Mouse (Mus musculus): ENCODE data around the gene Errfi1.

Errfi1 gene

DNA sequence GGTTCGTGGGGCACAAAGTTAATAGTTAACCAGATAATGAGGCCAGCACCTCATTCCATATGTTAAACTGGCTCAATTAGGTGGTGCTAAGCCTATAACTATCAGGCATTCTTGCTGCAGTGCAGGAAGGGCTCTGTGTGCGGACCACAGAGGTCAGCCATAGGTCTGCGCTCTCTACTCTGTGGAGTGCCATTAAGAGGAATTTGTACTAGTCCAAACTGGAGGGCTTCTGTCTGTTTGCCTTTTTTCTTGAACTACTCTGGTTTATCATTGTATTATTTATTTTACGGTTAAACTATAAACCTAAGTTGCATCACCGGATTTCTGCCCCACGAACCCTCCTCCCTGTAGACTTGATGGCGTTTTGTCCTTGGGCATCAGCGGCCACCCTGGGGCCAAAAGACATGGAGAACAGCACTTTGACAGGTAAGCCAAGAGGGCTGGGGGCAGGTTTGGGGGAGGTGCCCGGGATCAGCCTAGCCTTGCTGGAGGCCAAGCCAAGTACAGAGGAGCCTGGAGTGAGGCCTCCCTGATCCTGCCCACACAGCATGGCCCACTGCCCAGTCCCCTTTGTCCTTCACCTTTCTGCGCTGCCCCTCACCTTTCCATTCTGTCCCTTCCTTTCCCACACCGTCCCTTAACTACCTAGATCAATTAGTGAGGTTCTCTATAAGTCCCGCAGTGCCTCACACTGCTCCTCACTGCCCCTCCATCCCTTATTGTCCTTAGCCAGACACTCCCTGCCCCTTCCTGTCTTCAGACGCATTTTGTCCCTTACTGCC is at the start of gene Errfi1:
Errfi1 (plus strand) TSS at position 240 of the 782 bp plus-strand sequence.
- in situ Hi-C loops (cut with MboI), result no loop called here

DNA sequence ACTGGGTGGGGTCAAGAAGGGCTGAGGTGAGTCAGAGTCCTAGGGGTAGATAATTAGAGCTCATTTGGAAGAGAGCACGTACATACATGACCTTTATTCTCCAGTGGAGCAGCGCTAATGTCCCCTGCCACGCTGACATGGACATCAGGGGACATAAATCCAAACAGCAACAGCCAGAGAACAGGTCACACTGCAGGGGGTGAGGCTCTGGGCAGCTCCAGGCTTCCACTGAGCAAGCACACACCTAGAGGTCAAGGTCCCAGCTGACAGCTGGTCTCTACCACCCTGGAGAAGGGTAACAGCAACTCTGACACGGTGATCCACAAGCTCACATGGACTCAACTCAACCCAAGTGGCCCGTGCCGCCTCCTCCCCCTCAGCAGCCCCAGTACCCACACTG is 49.5 kb upstream of the Errfi1 start:
- in situ Hi-C loops (cut with MboI), result no loop called here

DNA sequence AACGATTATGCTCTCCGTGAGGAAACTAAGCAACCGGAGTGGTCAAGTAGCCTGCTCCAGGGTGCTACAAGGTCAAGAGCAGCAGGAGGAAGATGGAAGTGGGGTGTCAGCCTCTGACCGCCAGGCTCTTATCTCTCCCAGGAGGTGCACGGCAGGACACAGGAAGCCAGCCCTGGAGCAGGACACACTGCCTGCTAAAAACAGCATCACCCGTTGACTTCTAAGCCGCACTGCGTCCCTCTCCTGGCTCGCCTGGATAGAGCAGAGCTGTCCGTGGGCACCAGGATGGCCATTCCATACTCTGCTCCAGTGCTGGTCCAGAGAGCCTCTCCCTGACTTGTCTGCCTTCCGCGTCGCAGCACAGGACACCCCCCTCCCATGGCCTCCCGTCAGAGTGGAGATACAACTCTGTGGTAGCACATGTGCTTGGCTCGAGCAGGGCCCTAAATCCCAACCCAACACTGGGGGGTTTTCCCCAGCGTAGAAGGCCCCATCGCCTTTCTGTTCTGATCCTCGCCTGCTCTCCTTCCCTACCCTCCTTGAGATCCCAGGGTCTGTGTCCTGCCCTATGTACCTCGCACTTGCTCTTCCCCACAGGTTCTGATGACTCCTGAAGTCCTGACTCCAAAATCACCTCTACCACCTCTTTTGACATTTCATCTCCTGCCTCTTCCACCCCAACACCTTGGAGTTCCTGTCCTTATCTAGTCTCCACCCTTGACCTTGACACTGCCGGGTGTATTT is 45.8 kb upstream of the Errfi1 start:
- in situ Hi-C loops (cut with MboI), result no loop called here

DNA sequence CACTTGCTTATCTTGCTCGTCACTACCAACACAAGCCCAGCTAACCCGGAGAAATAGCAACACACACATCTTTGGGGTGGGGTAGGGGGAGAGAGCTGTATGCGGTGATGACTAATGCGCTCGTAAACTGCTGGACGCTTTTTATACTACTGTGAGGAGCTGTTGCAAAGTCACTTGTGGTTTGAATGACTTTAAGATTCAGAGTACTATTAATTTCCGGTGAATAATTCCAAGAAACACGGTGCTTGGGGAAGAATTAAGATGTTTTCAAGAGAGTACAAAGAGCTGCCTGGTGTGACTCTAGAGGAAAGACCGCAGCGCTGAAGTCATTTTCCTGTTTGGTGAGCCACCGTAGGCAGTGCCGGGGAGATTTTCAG is 45.3 kb upstream of the Errfi1 start:
- in situ Hi-C loops (cut with MboI), result no loop called here

DNA sequence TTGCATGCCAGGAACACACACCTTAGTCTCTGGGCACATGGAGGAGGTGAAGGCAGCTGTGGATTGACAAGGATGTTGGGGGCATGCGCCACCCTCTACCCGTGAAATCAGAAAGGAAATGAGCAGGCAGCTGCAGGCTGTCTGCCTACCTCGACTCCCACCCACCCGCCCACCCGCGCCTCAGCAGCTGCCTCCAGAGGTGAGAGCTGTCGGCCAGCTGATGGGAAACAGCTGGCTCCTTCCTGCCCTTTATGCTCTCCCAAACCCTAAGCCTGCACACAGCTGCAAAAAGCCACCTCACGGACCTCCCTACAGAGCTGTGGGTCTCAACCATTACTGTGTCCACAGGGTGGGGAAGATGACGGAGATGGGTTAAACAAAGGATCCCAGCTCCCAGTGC is 44.4 kb upstream of the Errfi1 start:
- in situ Hi-C loops (cut with MboI), result no loop called here

DNA sequence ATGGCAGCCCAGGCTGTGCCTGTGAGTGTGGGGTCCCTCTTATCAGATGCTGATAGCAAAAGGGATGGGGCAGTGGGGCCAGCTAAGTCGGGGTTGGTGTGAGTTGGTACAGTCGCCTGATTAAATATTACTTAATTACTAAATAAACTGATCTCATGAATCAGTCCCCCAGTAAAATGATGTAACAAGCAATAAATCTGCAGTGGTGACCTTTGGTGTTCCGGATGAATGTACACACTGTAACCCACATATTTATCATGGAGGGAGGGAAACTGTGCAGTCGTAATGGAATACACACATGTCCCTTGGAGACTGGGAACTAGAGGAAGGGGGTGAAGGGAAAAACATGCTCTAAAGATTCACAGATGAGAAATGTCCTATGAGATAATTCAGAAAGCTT is 38.6 kb upstream of the Errfi1 start:
- in situ Hi-C loops (cut with MboI), result no loop called here

DNA sequence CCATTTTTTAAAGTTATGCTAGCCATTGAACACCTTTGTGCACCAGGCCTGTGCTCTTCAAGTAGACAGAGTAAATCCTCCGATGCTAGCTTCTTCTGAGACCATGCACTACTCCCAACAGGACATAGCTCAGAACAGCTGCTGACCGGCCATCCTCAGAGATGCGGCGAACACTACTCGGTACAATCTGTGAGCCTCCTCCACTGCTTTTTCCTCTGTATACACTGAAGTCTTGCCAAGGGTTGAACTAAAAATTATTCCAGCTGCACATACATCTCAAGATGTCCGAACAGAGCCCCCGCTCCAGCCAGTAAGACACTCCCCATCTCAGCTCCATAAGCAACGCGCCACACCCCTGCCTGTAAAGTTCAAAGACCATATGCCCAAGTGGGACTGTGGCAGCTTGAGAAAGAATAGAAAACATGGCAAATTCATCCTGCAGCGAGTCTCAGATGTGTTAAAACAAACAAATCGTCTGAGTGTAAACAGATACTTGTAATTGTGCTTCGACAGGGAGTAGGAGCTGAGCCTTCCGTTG is 37.2 kb upstream of the Errfi1 start:
- in situ Hi-C loops (cut with MboI), result no loop called here

DNA sequence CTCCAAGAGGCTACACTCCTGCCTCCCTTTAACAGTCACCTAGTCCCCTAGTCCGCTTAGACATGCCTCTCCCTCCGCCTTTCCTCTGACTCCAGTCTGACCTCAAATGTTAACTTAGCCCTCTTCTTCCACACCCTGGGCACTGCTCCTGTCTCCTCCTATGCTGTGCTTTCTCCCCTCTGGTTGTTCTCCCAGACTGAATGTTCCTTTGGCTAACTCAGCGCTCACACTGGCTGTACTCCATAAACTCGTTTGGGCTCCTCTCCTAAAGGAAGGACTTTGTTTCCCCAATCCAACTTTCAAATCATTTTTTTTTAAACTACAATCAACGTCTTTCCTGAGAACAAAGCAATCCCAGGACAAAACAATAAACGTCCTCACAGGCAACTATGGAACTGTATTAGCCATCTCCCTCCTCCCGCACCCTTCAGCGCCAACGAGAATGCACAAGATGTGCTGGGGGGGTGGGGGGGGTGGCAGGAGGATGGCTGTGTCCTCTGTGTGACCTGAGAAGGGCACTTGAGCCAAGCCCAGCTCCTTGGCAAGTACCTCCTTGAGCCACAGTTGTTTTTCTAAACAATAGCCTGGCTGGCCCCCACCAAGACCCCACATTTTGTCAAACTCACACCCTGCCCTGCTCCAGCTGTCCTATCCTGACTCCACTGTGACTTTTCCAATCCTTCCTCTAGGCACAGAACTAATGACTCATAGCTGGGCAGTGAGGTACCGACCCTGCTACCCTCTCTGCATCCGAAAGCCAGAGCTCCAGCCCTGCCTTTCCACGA is 34.4 kb upstream of the Errfi1 start:
- in situ Hi-C loops (cut with MboI), result no loop called here

DNA sequence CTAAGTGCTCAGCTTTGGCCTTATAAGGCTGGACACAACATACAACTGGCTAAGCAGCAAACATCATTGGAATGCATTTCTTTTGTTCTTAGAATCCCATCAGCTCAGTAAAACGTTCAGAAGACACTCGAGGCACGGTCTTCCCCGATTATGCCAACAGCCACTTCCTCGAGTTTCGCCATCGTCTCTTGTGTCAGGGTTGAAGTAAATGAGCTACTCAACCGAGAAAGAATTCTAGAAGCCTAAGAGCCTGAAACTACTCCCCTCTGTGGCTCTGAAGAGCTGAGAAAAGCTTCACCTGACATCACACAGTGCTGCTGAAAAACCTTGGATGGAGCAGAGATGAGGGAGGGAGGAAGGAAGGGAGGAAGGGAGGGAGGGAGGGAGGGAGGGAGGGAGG is 32.3 kb upstream of the Errfi1 start:
- in situ Hi-C loops (cut with MboI), result no loop called here

DNA sequence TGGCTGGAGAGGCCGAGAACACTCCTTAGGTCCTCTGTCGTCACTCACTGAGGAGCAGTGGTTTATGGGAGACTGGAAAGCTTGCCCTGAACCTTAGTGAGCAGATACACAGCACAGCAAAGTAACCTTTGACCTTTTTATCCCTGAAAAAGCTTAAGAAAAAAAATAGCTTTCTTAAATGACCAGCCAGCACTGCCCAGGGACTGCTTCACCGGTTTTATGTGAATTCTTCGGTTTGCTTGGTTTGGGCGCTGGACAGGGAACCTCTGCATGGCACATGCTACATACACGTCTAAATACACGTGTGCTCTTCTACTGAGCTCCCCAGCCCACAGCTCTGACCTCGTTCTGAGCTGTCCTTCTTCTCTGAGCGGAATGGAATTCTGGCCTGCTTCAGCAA is 31.1 kb upstream of the Errfi1 start:
- in situ Hi-C loops (cut with MboI), result no loop called here

DNA sequence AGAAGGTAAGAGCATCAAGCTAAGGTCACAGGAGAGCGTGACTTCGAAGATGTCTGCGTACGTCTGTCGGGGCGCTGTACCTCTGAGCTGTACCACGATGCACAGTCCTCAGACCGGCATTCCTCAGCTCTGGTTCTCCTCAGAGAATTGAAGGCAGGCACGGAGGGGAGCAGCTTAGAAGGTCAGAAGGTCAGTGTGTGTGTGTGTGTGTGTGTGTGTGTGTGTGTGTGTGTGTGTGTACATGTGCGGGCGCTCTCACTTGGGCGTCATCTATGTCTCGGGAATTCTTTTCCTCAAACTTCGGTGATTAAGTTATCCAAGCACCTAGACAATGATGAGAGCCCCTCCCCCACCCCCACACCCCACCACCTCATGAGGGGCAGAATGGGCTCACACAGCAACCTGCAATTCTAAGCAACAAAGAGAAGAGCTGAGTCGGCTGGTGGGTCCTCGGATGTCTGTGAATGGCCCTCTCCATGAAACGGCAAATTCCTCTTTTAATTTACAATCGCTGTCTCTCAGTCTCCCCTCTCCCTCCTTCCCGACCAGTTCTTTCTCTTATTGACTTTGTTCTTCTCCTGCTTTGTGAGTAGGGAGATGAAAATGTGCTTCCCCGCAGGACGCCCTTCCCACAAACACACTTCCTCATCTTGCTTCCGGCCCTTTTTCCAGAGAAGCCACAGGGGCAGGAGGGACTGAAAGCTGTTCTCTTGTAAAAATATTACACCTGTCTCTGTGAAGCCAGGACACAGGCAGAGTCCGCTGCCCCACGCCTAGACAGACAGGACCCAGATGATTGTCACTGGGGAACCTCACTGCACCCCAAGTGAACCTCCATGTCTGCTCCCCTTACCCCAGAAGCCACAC is 29.9 kb upstream of the Errfi1 start:
- in situ Hi-C loops (cut with MboI), result no loop called here

DNA sequence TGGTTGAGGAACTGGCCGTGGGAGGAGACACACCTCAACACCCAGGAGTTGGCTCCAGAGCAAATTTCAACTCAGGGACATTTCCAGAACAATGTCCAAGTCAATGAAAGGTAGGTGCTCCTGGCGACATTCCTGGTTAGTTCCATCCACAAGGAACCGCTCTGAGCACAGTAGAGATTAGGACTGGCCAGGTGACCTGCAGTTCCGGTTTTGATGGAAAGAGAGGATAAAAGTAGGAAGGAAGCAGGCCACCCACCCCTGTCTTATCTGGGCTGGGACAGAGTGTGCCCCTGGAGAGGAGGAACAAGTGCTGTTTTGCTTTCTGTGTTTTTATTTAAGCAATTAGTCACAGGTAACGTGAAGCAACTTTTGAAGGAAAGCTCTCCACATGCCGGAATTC is 28.8 kb upstream of the Errfi1 start:
- in situ Hi-C loops (cut with MboI), result no loop called here

DNA sequence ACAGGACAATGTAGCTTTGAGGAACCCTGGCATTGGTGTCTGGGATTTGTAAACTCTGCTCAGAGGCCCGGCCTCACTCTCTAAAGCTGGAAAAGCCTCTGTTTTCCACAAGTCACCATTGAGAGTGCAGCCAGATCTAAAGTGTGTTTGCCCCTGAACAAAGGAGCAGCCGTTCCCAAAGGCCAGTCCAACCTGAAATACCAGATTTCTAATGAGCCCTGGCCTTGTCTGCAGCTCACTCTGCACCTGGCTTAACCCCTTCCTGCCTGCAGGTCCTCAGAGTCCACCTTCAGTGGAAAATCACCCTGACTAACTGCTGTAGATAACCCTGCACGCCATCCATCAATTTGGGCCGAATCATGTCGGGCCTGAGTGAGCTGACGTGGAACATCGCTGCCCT is 28.2 kb upstream of the Errfi1 start:
- in situ Hi-C loops (cut with MboI), result no loop called here

DNA sequence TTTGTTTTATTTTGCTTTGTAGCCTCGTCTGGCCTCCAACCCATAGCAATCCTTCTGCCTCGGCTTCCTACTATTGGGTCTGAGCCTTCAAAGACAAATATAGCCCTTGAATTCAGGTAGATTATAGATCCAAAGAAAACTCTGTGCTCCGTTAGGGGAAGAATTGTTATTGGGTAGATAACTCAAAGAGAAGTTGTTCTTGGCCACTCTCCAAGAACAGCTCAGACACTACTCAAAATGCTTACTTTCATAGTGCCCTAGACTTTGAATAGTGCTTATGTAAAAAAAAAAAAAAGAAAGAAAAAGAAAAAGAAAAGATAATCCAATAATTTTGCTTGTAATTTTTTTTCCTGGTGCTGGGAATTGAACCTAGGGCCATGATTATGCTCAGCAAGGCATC is 22.4 kb upstream of the Errfi1 start:
- in situ Hi-C loops (cut with MboI), result no loop called here

DNA sequence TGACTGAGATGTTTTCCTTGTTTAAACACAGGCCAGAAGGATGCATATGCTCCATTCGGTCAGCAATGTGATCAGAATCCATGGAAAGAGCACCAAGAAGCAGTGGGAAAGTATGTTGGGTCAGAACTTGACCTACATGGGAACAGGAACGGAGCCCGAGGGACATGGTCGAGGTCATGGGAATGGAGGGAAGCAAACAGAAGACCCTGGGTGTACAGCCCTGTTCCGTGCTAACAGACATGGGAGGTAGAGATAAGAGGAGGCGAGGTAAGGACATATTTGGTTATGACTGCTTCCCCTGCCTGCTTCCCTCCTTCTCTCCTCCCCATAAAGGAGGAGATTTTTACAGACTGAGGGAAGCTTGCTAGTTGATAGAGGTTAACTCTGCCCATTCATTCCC is 21.8 kb upstream of the Errfi1 start:
- in situ Hi-C loops (cut with MboI), result no loop called here

DNA sequence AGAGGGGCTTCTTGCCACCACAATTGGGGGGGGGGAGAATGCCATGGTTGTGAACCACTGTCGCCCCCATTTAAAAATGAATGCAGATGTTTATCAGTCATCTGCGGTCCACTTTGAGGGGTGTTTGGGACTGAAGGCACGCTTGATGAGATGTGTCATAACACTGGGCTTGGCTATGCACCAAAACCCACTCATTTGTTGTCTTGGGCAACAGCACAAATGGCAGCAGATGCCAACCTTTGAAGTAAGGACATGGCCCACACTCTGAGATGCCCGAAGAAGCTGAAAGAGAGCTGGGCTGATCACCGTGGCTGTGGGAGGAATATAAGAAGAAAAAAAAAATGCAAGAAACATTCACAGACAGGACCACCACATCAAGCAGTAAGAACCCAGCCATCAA is 18.6 kb upstream of the Errfi1 start:
- in situ Hi-C loops (cut with MboI), result no loop called here

DNA sequence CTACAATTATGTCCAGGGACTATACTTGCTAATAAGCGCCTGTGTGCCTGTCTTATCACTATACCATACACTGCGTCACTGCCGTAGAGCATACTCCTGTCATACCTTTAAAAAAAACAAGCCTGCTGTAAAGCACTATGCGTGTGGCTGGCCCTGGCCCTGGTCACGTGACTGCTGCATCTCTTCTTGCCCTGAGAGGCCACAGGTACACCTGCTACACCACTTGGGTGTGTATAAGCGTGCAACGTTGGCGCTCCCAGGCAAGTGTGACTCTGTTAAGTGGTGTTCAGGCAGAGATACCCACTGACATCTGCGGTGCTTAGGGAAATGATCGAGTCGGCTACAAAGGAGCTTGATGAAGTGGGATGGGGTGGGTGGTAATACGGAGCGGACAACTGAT is 17.5 kb upstream of the Errfi1 start:
- in situ Hi-C loops (cut with MboI), result no loop called here

DNA sequence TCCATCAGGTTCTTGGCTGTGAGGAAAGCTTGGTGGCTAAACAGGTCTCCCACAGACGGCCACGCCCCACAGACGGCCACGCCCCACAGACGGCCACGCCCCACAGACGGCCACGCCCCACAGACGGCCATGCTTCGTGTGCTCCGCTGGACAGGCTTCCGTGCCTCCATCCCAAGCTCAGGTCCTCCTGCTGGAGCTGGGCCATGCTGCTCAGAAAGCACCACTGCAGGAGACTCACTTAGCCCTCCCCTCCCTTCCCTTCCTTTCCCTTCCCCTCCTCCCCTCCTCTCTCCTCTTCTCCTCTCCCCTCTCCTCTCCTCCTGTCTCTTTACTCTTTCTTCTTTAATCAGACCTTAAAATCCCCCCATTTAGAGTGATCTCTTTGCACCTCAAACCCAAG is 16.8 kb upstream of the Errfi1 start:
- in situ Hi-C loops (cut with MboI), result no loop called here

DNA sequence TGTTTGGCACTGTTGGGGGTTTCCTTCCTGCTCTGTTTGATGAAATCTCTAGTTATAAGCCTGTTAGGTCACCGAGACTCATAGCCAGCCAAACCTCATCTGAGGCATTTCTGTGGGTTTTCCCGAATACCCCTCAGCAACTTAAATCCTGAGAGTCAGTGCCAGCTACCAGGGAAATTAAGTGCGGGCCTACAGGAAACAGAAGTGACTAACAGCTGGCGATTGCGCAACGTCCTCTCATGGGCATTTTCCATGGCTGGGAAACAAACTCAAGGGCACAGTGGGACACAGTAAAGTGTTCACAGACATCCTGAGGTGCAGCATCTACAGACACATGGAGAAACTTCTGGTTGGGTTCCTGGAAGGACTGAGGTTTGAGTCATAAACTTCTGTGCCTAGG is 16.3 kb upstream of the Errfi1 start:
- in situ Hi-C loops (cut with MboI), result no loop called here

DNA sequence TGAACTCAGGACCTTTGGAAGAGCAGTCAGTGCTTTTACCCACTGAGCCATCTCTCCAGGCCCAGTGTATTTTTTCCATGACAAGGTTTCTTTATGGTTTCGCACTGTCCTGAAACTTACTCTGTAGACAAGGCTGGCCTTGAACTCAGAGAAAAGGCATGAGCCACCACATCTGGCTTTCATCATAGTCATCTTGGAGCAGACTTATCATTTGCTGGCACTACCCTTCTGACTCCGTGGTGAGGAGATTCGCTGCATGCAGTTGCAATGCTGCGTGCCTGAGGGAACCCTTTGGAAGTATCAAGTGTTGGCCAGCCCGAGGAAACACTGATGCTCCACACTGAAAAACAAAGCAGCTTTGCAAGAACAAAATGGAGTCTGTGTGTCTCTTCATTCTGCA is 11.7 kb upstream of the Errfi1 start:
- in situ Hi-C loops (cut with MboI), result no loop called here

DNA sequence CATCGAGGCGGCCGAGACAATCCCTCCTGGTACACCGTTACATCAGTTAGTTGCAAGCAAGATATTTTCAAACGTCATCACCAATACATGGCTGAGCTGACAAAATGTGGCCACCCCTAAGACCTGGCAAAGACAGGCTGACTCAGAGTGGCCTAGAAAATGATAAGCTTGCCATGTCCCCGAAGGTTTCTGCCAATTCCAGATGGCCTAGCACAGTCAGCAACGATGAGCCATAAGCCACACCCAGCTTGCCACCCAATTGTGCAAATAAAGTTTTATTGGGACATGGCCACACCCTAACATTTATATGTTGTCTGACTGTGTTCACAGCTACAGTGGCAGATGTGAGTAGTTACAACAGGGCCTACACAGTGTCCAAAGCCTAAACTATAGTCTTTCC is 10.5 kb upstream of the Errfi1 start:
- in situ Hi-C loops (cut with MboI), result no loop called here

DNA sequence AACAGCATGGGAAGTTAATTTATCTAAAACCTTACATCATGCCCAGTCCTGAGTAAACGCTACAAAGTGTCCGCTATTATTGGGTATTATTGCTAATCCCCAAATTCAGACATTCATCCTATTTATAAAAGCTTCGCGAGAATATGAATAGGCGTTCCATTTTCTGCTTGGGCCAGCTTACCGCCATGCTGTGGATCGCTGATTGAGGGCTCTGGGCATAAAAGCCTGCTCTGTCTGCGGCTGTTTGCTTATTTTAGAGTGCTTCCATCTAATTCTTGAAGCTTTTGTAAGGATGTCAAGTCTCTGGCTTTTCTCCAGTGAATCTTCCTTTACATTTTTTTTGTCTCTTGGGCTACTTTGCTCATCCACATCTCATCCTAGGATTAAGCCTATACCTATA is 7.4 kb upstream of the Errfi1 start:
- in situ Hi-C loops (cut with MboI), result no loop called here
